Mouse (Mus musculus): Measurements from ENCODE around the gene Ywhaq. TPM values are rescaled to one million over a fixed set of nuclear protein-coding genes. Genes with fewer than 3 reads are reported as not detected.
A peak's percentile ranks its signal among the peaks of the same experiment; 100 is the strongest.

Gene Ywhaq
- 195 and 205 TPM in 2 replicates for polyA plus RNA-seq (2012; rRNA removed)

DNA sequence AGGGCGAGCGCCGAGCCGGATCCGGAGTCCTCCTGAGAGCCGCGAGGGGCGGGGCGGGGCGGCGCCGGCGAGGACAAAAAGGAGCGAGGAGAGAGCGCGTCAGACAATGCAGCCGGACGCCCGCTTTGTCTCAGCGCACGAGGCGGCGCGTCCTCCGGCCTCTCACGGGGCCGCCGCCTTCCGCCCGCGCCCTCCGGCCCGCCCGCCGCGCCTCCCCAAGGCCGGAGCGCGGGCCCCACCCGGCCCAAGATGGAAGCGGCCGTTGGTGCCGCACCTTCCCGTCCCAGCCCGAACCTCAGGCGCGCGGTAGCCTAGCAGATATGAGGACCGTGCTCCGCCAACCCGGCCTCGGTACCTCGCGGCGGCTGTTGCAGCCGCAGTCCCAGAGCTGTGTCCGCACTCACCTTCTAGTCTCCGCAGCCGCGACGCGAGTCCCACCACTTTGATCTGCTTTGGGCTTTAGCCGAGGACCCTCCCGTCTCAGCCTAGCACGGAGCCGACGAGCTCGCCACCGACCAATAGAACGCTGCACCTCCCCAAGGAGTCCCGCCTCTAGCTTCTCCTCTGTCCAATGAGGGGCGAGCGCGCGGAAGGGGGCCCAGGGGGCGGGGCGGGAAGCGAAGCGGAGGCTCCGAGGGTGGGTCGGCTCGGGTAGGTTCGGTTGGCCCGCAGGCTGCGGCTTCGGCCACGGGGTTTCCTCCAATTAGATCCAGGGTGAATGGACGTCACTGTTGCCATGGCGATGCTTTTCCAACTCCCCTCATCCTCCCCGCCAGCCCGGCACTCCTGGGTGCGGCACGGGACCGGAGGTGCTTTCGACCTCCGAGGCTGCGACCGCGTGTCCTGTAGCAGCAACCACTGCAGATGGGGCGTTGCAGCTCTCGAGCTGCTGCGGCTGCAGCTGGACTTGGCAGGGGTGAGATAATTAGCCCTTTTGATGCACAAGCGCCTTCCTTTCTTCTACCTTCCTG lies at the start of gene Ywhaq:
TSS of gene Ywhaq (minus strand) at position 538 of the 971 bp plus-strand sequence.
- DNase-seq (ENCODE audit: low spot score), result peak; percentile 89

GRCm38 (mm10) chr12:21463448-21463891 lies 46.0 kb upstream of the Ywhaq start:
- DNase-seq (ENCODE audit: low spot score), result no peak

DNA sequence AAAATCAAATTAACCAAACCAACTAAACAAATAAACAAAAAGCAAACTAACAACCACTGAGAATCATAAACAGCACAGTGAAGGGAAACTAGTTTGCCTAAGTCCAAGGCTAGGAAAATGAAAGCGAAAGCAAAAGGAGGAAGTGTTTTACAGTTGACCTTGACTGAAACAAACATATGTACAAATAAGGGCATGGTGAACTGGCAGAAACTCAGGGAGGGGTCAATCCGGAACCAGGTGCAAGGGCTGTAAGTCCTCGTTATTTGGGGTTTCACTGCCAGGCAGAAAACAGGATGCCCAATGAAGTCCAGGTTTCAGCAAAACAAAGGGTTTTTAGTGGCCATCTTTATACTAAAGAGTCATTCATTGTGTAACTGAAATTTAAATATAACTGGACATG lies 45.2 kb upstream of the Ywhaq start:
- DNase-seq (ENCODE audit: low spot score), result no peak

DNA sequence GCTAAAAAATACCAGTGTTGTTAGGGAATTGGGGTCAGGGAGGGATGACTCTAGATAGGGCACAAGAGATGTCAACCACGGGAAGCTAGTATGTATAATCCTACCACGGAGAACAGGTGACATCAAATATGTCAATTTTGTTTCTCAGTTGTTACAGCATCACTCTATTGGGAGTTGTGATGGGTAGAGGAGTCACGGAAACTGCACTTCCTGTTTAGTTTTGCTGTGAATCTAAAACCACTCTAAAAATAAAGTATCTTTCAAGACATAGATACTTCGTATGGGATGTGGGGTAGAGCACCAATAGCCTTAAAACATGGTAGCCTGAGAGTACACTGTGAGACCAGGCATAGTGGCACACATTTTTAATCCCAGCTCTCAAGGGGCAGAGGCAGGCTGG lies 42.2 kb upstream of the Ywhaq start:
- no peak for DNase-seq (ENCODE audit: low spot score)

GRCm38 (mm10) chr12:21456021-21456420 lies 38.6 kb upstream of the Ywhaq start:
- DNase-seq (ENCODE audit: low spot score), result no peak

- DNase-seq (ENCODE audit: low spot score), result no peak
Observed at GRCm38 (mm10) chr12:21451752-21452151, 34.3 kb upstream of the Ywhaq start.

GRCm38 (mm10) chr12:21451351-21451750 lies 33.9 kb upstream of the Ywhaq start:
- no peak for DNase-seq (ENCODE audit: low spot score)

DNA sequence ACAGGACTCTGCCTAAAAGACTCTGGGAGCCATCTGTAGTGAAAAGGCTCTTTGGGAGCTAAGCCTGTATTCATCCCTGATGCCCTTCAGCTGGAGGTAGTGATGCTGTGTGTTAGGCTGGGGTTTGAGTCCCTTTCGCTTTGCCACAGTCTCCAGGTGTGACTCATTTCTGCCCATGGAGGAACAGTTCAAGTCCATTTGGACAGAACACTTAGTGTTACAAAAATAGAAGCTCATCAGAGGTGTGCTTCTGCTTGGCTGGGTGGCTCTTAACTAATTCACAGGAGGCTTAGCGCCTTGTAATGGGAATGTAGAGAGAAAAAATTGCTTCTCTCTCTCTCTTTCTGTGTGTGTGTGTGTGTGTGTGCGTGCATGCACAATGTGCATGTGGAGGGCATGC lies 26.3 kb upstream of the Ywhaq start:
- no peak for DNase-seq (ENCODE audit: low spot score)

GRCm38 (mm10) chr12:21441870-21442269 lies 24.4 kb upstream of the Ywhaq start:
- DNase-seq (ENCODE audit: low spot score), result no peak

DNA sequence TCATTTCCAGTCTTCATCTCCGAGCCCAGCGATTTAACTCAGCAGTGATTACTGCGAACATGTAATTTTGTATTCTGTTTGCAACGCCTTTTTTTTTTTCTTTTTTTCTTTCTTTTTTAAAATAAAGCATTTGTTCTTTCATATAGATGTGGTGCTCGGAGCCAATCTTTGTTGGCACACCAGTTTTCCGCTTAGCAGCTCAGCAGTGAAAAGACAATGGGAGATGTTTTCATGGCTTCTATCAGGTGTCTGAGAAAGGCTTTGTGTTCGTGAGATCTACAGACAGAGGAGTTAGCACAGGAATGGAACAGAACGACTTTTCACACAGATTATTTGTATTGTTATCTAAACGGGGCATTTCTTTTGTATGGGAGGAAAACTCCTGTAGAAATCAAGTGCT lies 22.0 kb upstream of the Ywhaq start:
- DNase-seq (ENCODE audit: low spot score), result no peak

DNA sequence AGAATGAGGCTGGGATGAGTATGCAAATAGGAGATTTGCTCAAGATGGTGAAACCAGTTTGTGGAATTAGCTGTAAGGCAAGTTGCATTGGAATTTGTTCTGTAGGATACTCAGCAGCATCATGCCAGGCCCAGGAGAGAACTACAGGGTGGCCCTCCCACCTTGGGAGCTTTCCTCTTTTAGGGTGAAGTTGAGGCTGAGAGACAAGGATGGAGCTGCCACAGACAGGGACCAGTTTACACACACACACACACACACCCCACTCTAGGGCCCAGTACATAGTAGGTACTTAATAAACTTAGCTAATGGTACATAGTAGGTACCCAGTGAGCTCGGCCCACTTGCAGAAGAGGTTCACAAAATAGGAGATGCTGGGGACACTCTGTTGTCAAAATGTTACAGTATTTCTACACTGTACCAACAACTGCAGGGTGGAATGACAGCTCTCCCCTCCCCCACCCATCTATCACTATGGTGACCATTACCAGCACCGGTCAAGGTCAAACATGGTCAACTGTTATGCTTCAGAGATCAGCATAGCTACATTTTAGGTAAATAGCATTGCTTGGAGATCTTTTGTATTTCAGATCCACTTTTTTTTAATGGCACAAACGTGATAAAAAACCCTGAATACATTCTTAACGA lies 21.4 kb upstream of the Ywhaq start:
- DNase-seq (ENCODE audit: low spot score), result no peak

DNA sequence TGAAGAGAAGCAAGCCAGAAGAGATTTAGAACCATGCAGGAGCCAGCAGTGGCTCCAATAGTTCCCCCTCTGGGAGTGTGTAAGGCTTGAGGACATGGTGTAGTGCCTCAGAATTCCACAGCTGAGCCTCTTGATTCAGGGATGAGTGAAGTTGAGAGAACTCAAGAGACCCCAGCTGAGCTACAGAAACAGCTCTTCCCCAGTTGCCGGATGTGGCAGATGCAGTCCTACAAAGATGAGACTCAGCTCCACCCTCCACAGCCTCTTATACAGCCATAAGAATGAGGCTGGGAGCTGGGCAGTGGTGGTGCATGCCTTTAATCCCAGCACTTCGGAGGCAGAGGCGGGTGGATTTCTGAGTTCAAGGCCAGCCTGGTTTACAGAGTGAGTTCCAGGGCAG lies 20.9 kb upstream of the Ywhaq start:
- no peak for DNase-seq (ENCODE audit: low spot score)

- no peak for DNase-seq (ENCODE audit: low spot score)
Observed at GRCm38 (mm10) chr12:21431950-21432349, 14.5 kb upstream of the Ywhaq start.

DNA sequence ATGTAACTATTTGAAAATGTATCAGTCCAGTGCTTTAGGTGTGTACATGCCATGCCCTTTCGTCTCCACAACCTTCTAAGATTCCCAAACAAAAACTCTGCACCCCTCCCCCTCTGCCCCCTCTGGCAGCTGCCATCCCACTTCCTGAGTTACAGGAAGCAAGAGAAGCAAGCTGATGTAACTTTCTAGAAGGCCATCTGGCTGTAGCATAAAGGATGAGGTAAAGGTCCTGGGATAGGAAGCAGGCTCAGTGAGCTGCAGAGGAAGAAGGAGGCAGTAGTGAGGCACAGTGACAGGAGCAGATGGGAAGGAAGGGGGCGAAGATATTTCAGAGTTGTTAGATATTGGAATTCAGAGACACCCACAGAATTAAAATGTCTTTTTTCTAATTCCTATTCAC lies 13.6 kb upstream of the Ywhaq start:
- no peak for DNase-seq (ENCODE audit: low spot score)

GRCm38 (mm10) chr12:21430140-21430539 lies 12.7 kb upstream of the Ywhaq start:
- DNase-seq (ENCODE audit: low spot score), result no peak

DNA sequence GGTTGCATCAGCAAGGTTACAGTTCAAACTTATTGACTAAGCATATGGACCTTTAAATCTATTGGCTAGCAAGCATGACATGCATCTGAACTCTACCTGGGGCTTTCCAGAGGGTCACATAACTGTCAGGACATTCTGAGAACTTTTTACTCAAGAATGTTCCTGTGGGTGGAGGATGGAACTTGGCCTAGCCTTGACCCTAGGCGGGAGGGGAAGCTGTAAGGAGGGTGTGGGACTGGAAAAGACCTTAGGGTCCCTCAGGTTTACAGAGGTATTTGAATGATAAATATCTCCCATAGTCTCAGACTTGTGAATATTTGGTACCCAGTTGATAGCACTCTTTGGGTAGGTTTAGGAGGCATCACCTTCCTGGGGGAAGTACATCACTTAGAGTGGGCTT lies 11.6 kb upstream of the Ywhaq start:
- no peak for DNase-seq (ENCODE audit: low spot score)

- DNase-seq (ENCODE audit: low spot score), result no peak
Observed at GRCm38 (mm10) chr12:21426065-21426940, 8.9 kb upstream of the Ywhaq start.

- no peak for DNase-seq (ENCODE audit: low spot score)
Observed at GRCm38 (mm10) chr12:21424683-21425082, 7.2 kb upstream of the Ywhaq start.

DNA sequence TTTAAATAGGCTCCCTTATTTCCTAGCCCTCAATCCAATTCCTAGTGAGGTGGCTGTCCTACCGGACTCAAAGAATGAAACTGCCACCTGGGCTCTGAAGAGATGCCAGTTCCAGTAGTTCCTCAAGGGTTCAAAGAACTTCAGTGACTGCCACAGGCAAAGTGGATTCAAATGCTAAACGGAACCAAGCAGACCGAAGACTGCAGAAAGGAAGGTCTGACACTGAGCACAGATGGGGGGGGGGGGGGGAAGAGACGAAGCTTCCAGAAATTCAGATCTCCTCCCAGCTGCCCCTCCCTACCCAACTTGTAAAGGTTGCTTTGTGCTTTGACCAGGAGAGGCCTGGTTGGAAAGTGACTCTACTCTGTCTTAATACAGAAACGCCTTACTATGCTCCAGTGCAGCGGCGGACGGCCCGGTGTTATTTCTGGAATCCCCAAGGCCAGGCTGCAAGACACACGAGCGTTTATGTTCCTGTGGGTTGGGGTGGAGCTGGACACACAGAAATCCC lies 1.2 kb upstream of the Ywhaq start:
- no peak for DNase-seq (ENCODE audit: low spot score)

DNA sequence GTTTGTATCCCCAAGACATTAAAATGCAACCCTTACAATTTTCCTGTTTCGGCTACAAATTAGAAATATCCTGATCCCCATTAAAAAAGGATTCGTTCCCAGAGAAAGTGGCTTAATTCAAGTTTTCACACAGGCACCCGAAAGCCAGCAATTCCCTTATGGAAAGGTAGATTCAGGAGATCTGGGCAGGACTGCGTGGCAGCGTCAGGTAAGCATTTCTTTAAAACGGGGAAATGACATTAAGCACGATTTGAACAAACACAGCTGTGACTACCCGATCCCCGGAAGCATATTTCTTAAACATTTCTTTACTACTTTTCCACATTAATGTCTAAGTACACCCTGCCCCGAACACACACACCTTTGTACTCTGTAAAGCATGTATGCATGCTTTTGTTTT lies 646 bp upstream of the Ywhaq start:
- DNase-seq (ENCODE audit: low spot score), result no peak

- DNase-seq (ENCODE audit: low spot score), result no peak
Observed at GRCm38 (mm10) chr12:21416506-21416905, 931 bp downstream of the Ywhaq start.

DNA sequence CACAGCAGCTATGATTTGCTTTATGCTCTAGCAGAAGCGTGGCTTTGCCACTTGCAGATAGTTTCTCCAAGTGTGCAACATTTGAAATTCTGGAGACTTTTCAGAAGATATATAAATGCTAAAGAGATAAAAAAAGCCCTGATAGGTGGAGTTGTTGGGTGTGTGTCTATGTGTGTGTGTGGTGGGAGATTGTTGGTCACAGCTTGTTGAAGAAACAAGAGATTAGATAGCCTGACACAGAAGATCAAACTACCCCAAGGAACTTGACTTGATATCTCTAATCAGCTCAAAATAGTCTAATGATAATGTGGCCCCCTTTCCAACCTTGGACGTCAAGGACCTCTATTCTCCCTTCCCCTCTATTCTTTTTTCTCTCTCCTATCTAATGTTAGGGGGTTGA lies 6.8 kb downstream of the Ywhaq start:
- no peak for DNase-seq (ENCODE audit: low spot score)
